Mouse (Mus musculus) brown adipose tissue, adult 24 weeks (tissue): ENCODE data around the gene Stat2. TPM values are rescaled to one million over a fixed set of nuclear protein-coding genes. Genes with fewer than 3 reads are reported as not detected.
"Not testable (repeated sequence)": the region's sequence is repeated elsewhere in the genome, so short reads cannot be mapped to it uniquely, and the experiment has no call there.

Experiments
- H3K27ac ChIP-seq: fragments of 200-500 bp; replicated peaks from 2 replicates; pipeline ENCODE4 v1.5.1; 2012; ENCODE audit warnings: low read depth, mild to moderate bottlenecking, low read length
- H3K4me1 ChIP-seq: fragments of 200-500 bp; 2 replicates; pipeline ENCODE4 v1.6.1; 2012; ENCODE audit warnings: low read length, mixed read lengths; ENCODE audit not compliant: control insufficient read depth, insufficient read depth, insufficient read length
- H3K4me3 ChIP-seq: fragments of 200-500 bp; 2 replicates; pipeline ENCODE4 v1.5.1; 2012; ENCODE audit warnings: low read depth, mild to moderate bottlenecking, low read length, moderate library complexity; ENCODE audit not compliant: insufficient read depth
- polyA plus RNA-seq: library from polyadenylated mRNA; stranded (reverse); fragments of >200 nt; gene quantifications from 2 replicates; pipeline ENCODE4 v1.2.4, GENCODE M21; 2012; ENCODE audit not compliant: missing spikeins, insufficient read depth, insufficient read length

Stat2 gene
- polyA plus RNA-seq, 1 experiment, result 5.5 TPM

- H3K4me1 ChIP-seq, result peaks cover 10% of the 10 kb centered on the region
- peak within 1 kb of the TSS; percentile 98 for H3K27ac ChIP-seq
- H3K4me3 ChIP-seq, result peak within 1 kb of the TSS; percentile 73
Measured at GRCm38 (mm10) chr10:128303126-128304021, 33.0 kb downstream of the Stat2 start, which contains the start of gene Pan2. Gene Pan2, plus strand, starts transcription at chr10:128303335.

DNA sequence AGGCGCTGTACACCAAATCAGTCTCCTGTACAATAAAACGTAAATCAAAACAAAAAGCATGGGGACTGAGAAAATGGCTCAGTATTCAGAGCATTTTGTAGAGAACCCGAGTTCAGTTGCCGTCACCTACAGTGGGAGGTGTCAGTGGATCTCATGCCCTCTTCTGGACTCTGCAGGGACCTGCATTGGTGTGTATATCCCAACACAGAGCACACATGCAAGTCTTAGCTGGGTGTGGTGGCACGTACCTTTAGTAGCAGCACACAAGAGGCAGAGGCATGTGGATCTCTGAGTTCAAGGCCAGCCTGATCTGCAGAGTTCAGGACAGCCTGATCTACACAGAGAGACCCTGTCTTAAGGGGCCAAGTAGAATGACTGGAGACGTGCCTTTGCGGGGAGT, 39.3 kb downstream of the Stat2 start:
- Histone ChIP-seq H3K27ac (peak overlapping the region; percentile 20; the same call in 1 of the 2 replicates), H3K4me1 (peaks cover 3% of the 10 kb centered on the region; the same call in 1 of the 2 replicates), H3K4me3 (no peak overlapping the region)

DNA sequence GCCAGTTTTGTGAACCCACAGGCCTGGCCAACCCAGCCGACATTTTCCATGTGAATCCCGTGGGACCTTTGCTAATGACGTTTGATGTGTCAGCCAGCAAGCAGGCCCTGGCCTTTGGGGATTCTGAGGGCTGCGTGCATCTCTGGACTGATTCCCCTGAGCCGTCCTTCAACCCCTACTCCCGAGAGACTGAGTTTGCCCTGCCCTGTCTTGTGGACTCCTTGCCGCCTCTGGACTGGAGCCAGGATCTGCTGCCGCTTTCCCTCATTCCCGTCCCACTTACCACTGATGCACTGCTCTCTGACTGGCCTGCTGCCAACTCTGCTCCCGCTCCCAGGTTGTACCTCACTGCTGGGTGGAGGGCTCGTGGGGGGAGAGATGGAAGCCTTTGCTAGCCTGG, 39.8 kb downstream of the Stat2 start:
- Histone ChIP-seq H3K4me1 (peaks cover 3% of the 10 kb centered on the region; the same call in 1 of the 2 replicates), H3K4me3 (no peak overlapping the region), H3K27ac (no peak overlapping the region)

DNA sequence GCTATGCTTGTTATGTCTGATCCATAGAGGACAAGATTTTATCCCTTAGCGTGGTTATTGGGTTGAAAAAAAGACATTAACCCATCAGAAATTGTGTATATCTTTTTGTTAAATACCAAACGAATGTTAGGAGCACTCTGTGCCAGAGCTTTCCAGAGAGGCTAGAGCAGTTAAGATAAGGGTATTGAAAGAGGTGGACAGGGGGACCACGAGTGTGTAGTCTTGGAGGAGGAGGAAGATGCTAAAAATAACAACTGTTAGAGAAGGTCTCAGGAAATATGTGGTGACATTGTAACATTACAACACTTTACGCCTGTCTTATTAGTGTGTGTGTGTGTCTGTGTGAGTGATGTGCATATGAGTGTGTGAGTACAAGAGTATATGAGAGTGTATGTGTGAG, 40.5 kb downstream of the Stat2 start:
- Histone ChIP-seq H3K4me1 (peaks cover 3% of the 10 kb centered on the region; the same call in 1 of the 2 replicates), H3K27ac (no peak overlapping the region), H3K4me3 (no peak overlapping the region)

DNA sequence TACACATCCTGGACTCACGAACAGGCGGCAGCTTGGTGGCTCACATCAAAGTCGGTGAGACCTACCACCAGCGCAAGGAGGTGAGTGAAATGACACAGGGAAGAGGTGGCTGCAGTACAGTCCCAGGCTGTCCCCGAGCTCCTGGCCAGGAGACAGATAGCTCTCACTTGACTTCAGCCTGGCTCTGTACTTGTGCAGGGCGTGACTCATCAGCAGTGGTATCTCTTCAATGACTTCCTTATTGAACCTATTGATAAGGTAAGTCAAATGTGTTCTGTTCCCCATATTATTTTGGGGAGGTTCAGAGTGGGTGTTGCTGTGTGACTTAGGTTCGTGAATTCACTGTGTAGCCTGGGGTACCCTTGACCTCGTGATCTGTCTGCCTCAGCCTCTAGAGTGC, 45.2 kb downstream of the Stat2 start:
- no peaks in the 10 kb centered on the region for H3K4me1 ChIP-seq
- H3K4me3 ChIP-seq, result no peak overlapping the region
- H3K27ac ChIP-seq, result no peak overlapping the region

GRCm38 (mm10) chr10:128321641-128322040, 51.3 kb downstream of the Stat2 start:
- H3K4me1 ChIP-seq, result peaks cover 8% of the 10 kb centered on the region; the same call in 1 of the 2 replicates
- H3K27ac ChIP-seq, result no peak overlapping the region
- H3K4me3 ChIP-seq, result peak overlapping the region; percentile 33; the same call in 1 of the 2 replicates

- peak within 1 kb of the TSS; percentile 83 for H3K27ac ChIP-seq
- peak within 1 kb of the TSS; percentile 80 for H3K4me3 ChIP-seq
- peaks cover 8% of the 10 kb centered on the region; the same call in 1 of the 2 replicates for H3K4me1 ChIP-seq
Measured at GRCm38 (mm10) chr10:128322141-128323108, 52.1 kb downstream of the Stat2 start, which contains the start of gene Cnpy2. Gene Cnpy2, plus strand, starts transcription at chr10:128322459.

GRCm38 (mm10) chr10:128323516-128323915, 53.2 kb downstream of the Stat2 start:
- peak overlapping the region; percentile 80 for H3K4me3 ChIP-seq
- H3K27ac ChIP-seq, result no peak overlapping the region
- H3K4me1 ChIP-seq, result peaks cover 8% of the 10 kb centered on the region; the same call in 1 of the 2 replicates

DNA sequence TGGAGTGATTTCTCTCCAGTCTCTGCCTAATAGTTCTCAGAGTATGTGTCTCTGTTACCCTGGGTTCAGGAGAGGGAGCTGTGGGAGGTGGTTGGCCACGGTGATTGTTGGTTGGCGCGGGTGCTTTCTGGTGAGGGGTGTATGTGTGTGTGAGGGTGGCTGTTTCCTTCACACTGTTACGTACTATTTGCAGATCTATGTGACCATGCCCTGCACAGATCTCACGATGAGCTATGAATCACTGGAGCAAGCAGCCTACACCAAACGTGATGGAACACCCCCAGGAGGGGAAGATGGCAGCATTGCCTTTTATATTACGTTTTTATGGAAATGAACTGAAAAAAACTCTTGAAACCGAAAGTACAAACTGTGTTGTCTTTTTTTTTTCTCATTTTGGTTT, 56.5 kb downstream of the Stat2 start:
- H3K4me3 ChIP-seq, result no peak overlapping the region
- peaks cover 5% of the 10 kb centered on the region; the same call in 1 of the 2 replicates for H3K4me1 ChIP-seq
- no peak overlapping the region for H3K27ac ChIP-seq

GRCm38 (mm10) chr10:128327610-128328009, 57.3 kb downstream of the Stat2 start:
- Histone ChIP-seq H3K4me3 (no peak overlapping the region), H3K27ac (no peak overlapping the region), H3K4me1 (peaks cover 5% of the 10 kb centered on the region; the same call in 1 of the 2 replicates)

- H3K27ac ChIP-seq, H3K4me1 ChIP-seq, H3K4me3 ChIP-seq: not testable (repeated sequence)
Measured at GRCm38 (mm10) chr10:128332358-128333249, 62.2 kb downstream of the Stat2 start.

GRCm38 (mm10) chr10:128335582-128335981, 65.2 kb downstream of the Stat2 start:
- Histone ChIP-seq H3K4me1 (no peaks in the 10 kb centered on the region), H3K27ac (no peak overlapping the region), H3K4me3 (no peak overlapping the region)

- Histone ChIP-seq H3K27ac (peak overlapping the region; percentile 99), H3K4me1 (no peaks in the 10 kb centered on the region), H3K4me3 (no peak overlapping the region)
Measured at GRCm38 (mm10) chr10:128336195-128336594, 65.8 kb downstream of the Stat2 start.

- Histone ChIP-seq H3K27ac (peak overlapping the region; percentile 99), H3K4me3 (0 out of 2 replicates have a peak overlapping the region, but pooled peaks have one; percentile 70), H3K4me1 (no peaks in the 10 kb centered on the region)
Measured at GRCm38 (mm10) chr10:128336597-128336996, 66.2 kb downstream of the Stat2 start.
